Mouse (Mus musculus) thymus, postnatal 4 days (tissue): ENCODE data around the gene Susd3.

Source experiments
- DNase-seq: peaks from one replicate; pipeline ENCODE4 v3.0.0; 2021

Gene Susd3

DNA sequence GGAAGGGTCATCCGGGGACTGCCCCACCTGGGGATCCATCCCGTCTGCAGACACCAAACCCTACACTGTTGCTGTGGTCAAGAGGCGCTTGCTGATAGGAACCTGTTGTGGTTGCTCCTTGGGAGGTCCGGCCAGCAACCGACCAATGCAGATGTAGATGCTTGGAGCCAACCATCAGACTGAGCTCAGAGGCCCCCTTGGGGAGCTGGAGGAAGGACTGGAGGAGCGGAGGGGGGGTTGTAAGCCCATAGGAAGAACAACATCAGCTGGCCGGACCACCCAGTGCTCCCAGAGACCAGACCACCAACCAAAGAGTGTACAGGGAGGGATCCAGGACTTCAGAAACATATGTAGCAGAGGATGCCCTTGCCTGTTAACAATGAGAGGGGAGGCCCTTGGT is 39.2 kb downstream of the Susd3 start:
- no peak for DNase-seq

DNA sequence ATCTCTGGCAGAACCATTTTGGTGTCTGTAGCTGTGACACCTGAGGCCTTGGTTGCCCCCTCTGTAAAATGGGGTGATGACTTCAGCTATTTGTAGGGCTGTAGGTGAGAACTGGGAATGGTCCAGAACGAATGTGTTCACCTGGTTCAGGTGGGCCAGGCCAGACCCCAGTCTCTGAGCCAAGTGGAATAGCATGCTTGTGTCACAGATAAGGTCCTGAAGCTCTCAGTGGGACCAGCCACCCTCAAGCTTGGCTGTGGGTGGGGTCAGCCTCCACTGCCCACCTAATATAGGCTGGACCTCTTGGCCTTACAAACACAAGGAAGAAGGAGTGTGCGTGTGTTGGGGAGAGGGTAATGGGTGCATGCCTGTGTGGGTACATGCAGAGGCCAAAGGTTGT is 42.2 kb downstream of the Susd3 start:
- no peak for DNase-seq

DNA sequence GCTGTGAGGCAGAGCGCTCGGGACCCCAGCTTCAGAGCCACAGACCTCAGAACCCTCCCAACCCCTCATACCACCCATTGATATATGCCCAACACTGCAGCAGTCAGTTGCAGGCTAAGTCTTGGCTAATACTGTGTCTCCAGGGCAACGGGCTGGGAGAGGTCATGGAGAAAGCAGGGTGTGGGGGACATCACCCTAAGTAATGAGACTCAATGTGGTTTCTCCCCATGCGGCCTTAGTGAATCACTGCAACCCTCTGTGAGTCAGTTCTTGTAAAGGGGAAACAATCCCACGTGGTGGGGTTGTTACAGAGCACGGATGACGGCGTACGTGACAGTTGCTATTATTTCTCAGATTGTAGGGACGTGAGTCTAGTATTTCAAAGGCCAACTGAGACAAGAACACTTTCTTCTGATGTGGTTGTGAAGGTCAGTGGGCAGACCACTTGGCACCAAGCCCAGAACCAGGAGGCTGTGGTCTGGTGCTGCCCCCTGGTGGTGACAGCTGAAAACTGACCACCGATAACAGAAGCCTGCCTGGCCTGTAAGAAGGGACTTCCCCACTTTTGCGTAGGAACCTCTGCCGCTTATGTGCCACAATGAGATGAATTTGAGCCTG is 43.0 kb downstream of the Susd3 start:
- peak; percentile 83 for DNase-seq

DNA sequence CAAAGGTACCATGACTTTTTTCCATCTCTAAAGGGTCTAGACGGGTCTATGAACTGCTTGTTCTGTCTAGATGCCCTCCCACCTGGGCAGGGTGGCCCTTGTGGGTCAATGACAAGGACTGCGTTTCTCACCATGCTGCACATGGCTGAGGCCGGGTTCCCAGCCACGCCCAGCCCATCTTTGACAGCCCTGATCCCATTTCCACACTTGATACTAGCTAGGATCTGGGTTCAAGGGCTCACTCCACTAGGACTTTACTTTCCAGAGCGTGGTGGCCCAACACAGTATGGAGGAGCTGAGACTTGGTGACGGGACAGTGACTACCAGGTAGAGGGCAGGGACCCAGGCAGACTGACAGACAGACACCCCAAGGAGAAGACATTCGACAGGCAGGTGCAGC is 46.0 kb downstream of the Susd3 start:
- DNase-seq = no peak

DNA sequence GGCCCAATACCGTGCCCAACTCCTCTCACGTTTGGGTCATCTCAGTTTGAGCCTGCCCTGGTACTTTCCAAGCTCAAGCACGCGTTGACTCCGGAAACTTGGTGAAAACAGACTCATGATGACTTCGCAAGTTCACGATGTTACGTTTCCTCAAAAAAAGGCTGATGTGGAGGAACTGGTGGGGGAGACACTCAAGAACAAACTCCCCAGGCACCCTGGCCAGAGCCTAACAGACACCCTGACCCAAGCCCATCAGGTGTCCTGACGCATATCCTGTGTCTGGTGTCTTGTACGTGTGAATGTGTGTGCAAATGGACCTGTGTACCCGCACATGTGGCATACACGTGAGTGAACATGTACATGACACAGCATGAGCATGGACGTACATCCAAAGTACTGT is 47.8 kb downstream of the Susd3 start:
- DNase-seq = no peak

DNA sequence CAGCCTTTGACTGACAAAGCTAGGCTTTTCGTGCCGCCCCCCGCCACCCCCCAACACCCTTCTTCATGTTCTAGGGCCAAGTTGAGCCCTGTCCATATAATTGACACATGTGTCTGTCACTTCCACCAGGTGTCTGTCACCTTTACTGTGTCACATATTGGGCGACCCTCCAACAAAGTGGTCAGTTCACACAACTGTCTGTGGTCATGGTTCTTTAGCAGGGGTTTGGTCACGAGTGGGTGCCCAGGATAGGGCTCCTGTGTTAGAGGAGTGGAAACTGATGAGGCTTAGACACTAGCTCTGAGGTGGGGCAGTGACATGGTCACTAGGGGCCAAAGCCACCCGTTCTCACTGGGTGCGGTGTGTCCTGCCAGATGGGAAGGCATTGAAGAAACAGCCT is 48.6 kb downstream of the Susd3 start:
- no peak for DNase-seq

DNA sequence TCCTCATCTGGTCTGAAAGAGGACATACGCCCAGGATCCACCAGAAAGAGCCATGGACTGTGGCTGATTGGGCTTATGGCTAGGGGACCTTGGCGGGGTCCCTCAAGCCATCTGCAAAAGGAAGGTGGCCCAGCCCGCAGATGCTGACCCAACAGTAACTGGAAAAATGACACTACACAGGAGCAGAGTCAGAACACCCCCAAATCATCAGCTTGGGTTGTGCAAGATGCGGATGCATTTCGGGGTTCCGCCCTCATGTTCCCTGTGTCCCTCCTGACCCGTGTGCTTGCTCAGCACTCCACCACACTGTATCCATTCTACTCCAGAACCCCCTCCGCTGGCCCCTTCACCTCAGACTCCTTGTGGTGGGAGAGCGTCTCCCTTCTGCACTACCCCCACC is 49.8 kb downstream of the Susd3 start:
- no peak for DNase-seq

DNA sequence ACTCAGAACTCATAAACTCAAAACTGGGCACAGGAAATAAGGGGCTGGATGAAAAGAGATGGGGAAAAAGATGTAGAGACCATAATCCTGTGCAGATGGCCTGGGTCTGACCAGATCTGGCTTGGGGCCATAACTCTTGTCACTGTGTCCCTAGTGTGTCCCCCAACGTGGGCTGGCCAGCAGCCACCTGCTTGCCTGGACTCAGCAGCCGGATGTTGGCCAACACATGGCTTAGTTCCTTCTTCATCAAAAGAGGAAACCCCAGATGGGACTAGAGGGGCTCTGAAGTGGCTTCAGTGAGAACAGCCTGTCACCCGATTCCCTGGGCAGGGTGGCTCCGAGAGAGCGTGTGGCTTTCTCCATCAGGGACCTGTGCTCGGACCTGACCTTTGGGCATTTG is 51.7 kb downstream of the Susd3 start:
- DNase-seq = no peak

DNA sequence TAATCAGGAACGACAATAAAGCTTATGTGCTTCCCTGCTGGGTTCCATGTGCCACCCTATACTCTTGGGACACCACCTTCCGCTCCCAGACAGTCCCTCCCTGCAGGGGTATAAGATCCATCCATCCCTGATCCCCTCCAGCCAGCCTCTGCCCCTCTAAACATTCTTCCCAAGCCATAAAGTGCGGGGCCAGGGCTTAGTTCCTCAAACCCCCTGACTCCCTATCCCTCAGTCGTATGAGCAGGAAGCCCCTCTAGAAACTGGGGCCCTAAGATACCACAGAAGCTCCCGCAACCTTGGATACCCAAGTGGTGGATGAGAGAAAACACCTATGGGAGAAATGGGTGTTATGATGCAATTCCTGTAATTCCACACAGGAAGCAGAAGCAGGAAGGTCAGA is 52.3 kb downstream of the Susd3 start:
- DNase-seq = no peak

DNA sequence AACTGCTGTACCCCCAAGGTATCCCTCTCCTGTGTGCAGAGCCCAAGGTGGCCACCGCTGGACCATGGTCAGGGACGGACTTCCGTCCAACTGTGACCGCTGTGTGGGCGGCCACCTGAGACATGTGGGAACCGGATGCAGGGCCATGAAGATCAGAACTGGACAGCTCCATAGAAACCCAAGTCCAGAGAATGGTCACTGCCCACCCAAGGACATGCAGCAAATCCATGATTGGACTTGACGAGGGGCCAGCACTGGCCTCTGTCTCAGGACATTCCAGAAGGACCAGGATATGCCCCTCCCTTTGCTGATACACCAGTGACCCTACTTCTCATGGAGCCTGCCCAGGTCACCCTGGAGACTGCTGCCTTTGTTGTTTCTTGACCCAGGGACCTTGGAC is 52.9 kb downstream of the Susd3 start:
- no peak for DNase-seq

DNA sequence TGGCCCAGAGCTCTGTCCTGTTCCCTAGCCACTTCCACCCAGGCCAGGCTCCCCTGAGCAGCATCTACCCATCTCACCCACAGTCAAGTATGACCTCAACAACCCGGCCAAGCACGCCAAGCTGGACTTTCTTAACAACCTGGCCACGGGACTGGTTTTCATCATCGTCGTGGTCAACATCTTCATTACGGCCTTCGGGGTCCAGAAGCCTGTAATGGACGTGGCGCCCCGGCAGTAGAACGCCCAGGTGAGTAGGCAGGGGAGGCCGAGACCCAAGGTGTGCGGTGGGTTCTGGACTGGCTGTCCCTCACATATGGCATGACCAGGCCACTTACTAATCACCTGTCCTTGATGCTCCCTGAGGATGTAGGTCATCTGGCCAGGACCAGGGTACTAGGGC is 53.7 kb downstream of the Susd3 start:
- no peak for DNase-seq

DNA sequence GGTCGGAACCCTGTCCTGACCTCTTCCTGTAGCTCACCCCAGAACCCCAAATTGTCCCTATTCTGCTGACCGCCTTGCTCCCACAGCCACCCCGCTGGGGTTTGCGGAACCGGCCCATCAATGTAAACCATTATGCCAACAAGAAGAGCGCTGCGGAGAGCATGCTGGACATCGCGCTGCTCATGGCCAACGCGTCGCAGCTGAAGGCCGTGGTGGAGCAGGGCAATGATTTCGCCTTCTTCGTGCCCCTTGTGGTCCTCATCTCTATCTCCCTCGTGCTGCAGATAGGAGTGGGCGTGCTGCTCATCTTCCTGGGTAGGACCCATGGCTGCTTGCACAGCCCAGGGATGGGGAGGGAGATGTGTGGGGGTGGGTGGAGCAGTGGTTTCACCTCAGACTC is 54.9 kb downstream of the Susd3 start:
- no peak for DNase-seq

DNA sequence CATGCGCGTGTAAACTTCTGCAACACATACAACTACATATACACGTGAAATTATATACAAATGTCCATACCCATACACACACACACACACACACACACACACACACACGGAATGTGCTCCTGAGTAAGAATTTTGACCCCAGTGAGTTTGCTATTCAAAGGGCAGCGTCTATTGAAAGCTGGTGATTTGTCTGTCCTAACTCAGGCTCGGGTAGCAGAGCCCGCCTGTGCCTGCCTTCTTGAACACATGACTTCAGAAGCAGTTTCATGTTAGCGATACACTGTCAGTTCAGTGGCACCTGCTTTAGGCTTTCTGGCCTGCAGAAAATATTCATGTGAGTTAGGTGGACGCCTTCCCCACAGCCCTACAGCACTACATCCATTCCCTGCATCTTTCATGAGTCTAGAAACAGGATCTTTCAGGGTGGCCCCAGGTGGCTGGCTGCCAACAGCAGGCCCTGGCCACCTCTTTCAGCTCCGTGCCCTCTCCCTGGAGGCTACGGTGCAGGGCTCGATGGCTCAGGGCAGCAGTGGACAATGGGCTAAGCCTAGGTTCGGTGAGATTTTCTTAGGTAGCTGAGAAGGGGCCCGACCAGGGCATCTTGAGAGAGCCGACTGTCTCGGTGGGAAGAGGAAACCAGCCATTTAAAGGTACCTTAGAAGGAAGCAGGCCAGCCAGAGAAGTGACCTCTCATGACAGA is 56.2 kb downstream of the Susd3 start:
- DNase-seq = no peak

DNA sequence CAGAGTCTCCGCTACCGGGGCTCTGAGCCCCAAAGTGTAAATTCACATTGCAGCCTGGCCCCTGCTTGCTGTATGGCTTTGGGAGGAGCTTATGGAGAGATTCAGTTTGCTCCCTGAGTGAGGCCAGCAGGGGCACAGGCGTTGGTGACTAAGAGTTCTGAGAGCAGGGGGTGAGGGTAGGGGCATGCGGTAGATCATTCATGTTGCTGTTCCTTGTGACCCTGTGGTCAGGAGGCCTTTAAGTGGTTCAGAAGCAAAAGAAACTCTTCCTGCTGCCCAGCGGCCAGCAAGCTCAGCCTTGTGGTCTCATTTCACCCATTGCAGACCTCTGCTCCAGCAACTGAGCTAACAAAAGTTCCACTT is 56.9 kb downstream of the Susd3 start:
- DNase-seq = no peak

DNA sequence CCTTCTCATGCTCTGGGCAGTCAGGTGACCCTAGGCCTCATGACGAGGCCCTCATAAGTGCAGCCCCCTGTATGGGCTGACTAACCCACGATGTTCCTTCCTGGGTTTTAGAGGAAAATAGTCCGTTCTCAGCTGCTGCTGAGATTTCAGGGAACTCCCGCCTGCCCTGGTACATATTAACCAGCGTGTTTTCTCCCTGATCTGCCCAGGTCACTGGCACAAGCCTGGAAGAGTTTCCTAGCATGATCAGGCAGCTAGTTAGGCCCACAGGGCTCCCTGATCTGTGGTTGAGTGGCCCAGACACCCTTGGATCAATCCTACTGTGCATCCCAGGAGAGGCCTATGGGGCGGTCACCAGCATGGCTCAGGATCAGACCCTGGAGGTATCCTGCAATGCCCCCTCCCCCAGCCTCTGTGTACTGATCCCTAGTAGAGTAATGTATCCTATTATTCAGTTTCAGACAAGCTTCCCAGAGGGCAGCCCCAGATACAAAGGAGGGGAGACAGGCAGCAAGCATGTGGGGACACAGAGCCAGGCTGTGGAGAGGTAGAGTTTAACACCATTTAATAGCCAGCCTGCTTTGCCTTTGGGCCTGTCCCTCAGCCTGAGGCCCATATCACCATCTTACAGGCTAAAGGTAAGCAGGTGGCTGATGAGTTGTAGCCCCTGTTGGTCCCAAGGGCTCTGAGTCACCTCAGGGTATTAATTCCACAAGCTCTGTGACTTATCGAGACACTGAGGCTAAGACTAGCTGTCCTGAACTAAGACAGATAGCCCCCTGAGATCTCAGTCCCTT is 57.4 kb downstream of the Susd3 start:
- no peak for DNase-seq

DNA sequence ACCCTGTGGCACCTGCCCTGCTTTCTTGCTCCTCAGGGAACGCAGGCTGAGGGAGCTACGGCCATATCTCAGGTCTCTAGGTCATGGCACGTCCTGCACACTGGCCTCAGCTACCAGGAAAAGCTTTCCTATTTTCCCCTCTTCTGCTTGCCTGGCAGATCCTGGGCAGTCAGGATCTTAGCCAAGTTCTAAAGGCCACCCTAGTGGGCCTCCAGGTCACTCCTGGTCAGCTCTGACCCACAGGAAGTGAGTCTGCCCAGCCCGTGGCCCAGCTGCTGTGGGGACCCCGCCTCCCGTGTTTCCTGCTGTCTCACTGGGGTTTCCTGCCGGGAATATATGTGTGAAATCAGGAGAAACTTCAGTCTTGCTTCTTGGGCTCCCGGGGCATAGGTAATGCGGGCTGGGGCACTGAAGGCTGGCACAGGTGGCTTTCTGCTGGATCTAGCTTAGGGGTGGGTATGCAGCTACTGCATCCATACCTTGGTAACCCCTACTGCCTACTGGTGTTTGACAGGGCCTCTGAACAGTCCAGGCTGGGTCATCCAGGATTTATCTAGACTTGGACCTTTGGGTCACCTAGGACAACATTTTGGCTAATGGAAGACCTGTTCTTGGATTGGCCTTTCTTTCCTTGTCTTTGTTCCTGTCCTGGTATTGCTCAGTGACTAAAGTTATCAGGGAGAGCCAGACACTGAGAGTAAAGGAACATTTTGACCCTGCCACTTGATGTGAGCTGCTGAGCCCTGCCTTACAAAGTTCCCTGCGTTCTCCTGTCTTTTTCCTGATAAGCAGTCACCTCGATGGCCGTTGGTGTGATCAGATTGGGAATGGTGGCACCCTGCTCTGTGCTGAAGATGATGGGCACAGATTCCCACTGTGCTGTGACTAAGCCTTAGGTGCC is 58.3 kb downstream of the Susd3 start:
- no peak for DNase-seq

DNA sequence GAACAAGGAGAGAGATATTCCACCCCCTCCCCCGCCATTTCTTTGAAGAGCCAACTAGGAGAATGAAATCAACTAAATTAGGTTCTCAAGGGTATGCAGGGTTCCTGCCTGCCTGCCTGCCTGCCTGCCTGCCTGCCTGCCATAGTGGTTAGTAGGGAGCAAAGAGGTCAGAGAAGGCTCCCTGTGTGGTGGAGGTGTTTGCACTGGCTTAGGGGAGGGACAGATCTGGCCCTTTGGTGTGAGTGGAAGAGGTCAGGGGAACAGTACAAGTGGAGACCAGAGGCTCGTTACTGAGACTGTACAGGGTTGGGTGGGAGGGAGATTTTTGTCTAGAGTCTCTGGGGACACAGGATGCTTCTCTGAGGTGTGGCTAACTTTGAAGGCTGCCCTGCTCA is 59.5 kb downstream of the Susd3 start:
- DNase-seq = no peak

DNA sequence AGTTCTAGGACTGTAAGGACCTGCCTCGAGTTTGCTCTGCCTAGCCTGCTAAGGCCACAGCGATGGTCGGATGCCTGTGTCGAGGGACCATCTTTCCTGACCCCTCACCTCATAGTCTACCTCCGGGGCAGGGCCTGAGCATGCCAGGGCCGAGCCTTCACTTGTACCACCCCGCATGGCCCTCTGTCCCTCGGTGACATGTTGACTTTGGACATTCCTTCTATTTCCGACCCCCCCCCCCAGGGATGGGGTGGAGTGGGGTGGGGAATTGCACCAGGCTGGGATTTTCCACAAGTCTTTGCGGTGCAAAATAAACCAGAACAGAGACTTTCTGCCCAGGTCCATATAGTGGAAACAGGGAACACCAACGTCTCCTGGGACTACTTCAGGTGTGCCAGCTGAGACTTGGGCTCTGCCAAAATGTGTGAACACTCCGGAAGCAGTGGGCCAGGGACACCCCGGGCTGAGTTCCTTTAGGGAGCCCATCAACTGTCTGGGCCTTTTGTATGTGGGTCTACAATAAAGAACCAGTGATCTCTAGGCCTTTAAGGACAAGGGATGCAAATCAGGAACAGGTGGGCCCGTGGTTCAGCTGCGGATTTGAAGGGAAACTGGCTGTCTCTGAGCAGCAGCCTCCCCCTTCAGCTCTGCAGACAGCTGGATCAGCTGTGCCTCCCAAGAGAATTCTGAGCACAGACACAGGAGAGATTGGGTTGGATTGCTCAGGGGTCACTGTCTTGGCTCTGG is 60.1 kb downstream of the Susd3 start:
- no peak for DNase-seq

DNA sequence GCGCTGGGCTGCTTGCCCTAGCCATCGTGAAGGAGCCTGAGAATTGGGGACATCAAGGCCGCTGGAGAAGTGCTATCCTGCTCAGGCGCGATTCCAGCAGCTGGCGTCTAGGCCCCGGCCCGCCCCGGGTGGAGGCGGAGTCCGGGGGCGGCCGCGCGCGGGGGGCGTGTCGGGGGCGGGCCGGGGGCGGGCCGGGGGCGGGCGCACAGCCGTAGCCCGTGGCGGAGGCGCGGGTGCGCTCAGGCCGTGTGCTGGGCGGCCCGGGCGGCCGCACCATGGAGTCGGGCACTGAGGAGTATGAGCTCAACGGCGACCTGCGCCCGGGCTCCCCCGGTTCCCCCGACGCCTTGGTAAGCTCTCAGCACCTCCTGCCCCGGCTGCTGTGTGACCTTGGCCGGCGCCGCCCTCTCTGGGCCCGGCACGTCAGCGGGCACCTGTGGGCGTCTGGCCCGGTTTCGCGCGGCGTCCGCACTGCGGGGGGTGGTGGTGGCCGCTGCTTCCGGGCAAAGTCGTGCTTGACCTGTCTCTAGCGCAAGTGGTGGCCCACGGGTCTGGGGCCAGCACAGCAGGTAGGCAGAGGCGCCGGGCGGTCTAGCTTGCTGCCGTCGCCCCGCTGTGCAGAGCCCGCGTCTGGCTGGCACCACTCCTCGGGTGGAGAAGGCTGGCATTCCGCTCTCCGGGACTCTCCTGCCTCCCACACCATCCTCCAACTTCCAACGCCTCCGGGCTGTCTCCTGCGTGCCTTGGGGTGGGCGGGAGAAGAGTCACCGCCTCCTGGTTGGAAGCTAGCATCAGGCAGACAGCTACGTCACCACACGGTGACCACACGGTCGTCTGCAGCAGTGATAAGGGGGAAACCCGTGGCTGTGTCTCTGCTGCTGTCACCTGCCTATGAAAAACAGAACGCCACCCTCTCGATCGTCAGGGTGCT is 61.0 kb downstream of the Susd3 start, which contains the start of gene Ninj1:
TSS of gene Ninj1 (plus strand) at position 198 of the 931 bp plus-strand sequence.
- peak; percentile 88 for DNase-seq

DNA sequence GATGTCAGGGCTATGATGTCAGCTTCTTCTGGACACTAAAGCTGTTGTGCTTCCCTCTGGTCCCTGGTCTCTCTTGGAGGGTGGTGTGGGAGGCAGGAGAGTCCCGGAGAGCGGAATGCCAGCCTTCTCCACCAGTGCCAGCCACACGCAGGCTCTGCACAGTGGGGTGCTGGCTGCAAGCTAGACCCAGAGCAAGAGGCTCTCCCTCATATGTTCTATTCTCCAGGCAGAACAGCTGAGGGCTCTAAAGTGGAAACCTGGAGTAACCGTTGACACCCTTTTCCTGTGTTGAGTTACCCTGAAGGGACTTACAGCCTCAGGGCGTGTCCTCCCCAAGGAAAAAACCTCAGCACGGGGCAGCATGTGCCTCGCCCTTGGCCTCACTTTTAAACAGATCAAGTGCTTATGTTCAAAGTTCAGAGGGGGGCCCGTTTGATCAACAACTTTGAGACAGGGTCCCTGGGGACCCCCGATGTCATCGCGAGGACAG is 61.7 kb downstream of the Susd3 start:
- no peak for DNase-seq

DNA sequence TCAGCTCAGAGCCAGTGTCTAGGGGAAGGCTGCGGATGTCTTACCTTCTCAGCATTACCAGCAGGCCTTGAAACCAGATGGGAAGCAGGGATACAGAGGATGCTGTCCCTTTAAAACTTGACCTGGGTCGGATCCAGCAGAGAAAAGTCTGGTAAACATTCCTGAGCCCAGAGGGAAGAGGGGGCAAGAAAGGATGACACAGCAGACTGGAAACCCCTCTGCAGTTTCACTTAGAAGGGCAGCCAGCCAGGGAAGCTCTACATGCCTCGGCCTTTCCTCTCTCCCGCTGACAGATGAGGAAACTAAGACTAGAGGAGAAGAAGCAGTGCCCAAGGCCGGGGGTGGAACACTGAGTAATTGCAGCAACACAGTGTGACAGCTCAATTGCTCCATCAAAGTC is 64.9 kb downstream of the Susd3 start:
- no peak for DNase-seq
